Mouse (Mus musculus) left cerebral cortex, postnatal 4 days (tissue): ENCODE data around the gene Olfr115. TPM values are rescaled to one million over a fixed set of nuclear protein-coding genes. Genes with fewer than 3 reads are reported as not detected.

Experiments
- DNase-seq: peaks from one replicate; pipeline ENCODE4 v3.0.0-alpha.2; 2022
- intact Hi-C: fragments of 180-260 bp; cut with DNase I; formaldehyde crosslinking; loops from one replicate; pipeline ENCODE4 v1.15.1; 2025
- total RNA-seq, 2 experiments: library from RNA; stranded (reverse); gene quantifications; 2 replicates each; pipeline ENCODE4 v1.2.3; 2021

The Olfr115 gene
- not detected for total RNA-seq

GRCm38 (mm10) chr17:37627009-37627408, at the start of gene Olfr115, which contains the start of gene Olfr116:
TSS of gene Olfr115 (minus strand) at chr17:37627109.
TSS of gene Olfr116 (minus strand) at chr17:37627199.
- intact Hi-C loops: no loop called here

GRCm38 (mm10) chr17:37666688-37667087, 39.8 kb upstream of the Olfr115 start, which contains the start of gene Olfr118:
TSS of gene Olfr118 (plus strand) at chr17:37666988.
- intact Hi-C loops: no loop called here
- no peak for DNase-seq

More at GRCm38 (mm10) chr17:37627009-37627408, at the start of gene Olfr115, which contains the start of gene Olfr116:
- no peak for DNase-seq

- intact Hi-C loops: no loop called here
- DNase-seq: no peak
Observed at GRCm38 (mm10) chr17:37663682-37664081, 36.8 kb upstream of the Olfr115 start, which contains the start of gene Olfr117. TSS of gene Olfr117 (minus strand) at chr17:37663782.

- no peak for DNase-seq
Observed at GRCm38 (mm10) chr17:37592643-37593042, 34.3 kb downstream of the Olfr115 start, which contains the start of gene Olfr114. TSS of gene Olfr114 (minus strand) at chr17:37592743.

GRCm38 (mm10) chr17:37577563-37577962, 49.3 kb downstream of the Olfr115 start, which contains the start of gene Olfr113:
TSS of gene Olfr113 (minus strand) at chr17:37577663.
- DNase-seq: no peak
- intact Hi-C loops: no loop called here

More at GRCm38 (mm10) chr17:37592643-37593042, 34.3 kb downstream of the Olfr115 start, which contains the start of gene Olfr114:
- intact Hi-C loops: no loop called here

- DNase-seq: no peak
- intact Hi-C loops: no loop called here
Observed at GRCm38 (mm10) chr17:37569351-37569750, 57.6 kb downstream of the Olfr115 start, which contains the start of gene Olfr112. TSS of gene Olfr112 (minus strand) at chr17:37569451.

Other genes with a start within 250 kb of the Olfr115 start
- not detected for gene Olfr105-ps, start 248.1 kb downstream of the Olfr115 start, total RNA-seq
- not detected for gene Olfr106-ps, start 236.7 kb downstream of the Olfr115 start, total RNA-seq
- not detected for gene Olfr107, start 227.9 kb downstream of the Olfr115 start, total RNA-seq
- gene Olfr108, start 181.6 kb downstream of the Olfr115 start, total RNA-seq: not detected
- not detected for gene Olfr109, start 168.2 kb downstream of the Olfr115 start, total RNA-seq
- not detected for gene H2-M2, start 143.6 kb downstream of the Olfr115 start, total RNA-seq
- gene Olfr110, start 134.6 kb downstream of the Olfr115 start, total RNA-seq: not detected
- under 1 TPM in 1 of 2 experiments, not detected in 1; 0.18 TPM for gene Olfr111, start 119.1 kb downstream of the Olfr115 start, total RNA-seq
- not detected for gene Olfr112, start 57.7 kb downstream of the Olfr115 start, total RNA-seq
- not detected for gene Olfr113, start 49.4 kb downstream of the Olfr115 start, total RNA-seq
- gene Olfr114, start 34.4 kb downstream of the Olfr115 start, total RNA-seq: not detected
- gene Olfr116, start 90 bp upstream of the Olfr115 start, total RNA-seq: not detected
- not detected for gene Olfr117, start 36.7 kb upstream of the Olfr115 start, total RNA-seq
- gene Olfr118, start 39.9 kb upstream of the Olfr115 start, total RNA-seq: not detected
- gene Olfr119, start 69.5 kb upstream of the Olfr115 start, total RNA-seq: not detected
- gene Olfr120, start 94.7 kb upstream of the Olfr115 start, total RNA-seq: not detected
- gene Olfr121, start 121.7 kb upstream of the Olfr115 start, total RNA-seq: not detected
- gene Olfr122, start 141.5 kb upstream of the Olfr115 start, total RNA-seq: not detected
- gene Olfr123, start 166.4 kb upstream of the Olfr115 start, total RNA-seq: not detected
- gene Olfr124, start 172.8 kb upstream of the Olfr115 start, total RNA-seq: not detected
- not detected for gene Olfr125, start 205.8 kb upstream of the Olfr115 start, total RNA-seq
- not detected for gene Olfr126, start 220.4 kb upstream of the Olfr115 start, total RNA-seq